Mouse (Mus musculus) bone marrow, adult 2 months (tissue): ENCODE measurements around the gene Olfr1474.

Experiments used
- CTCF ChIP-seq: fragments of 200-500 bp; IDR thresholded peaks from 2 replicates; pipeline ENCODE4 v1.5.1; 2011; ENCODE audit warnings: low read length, control low read depth; ENCODE audit not compliant: control insufficient read depth, insufficient read depth
- POLR2A ChIP-seq: fragments of 200-500 bp; IDR thresholded peaks from 2 replicates; pipeline ENCODE4 v1.6.1; 2011; ENCODE audit warnings: low read depth, mild to moderate bottlenecking, control low read depth, low read length, borderline replicate concordance; ENCODE audit not compliant: control insufficient read depth

DNA sequence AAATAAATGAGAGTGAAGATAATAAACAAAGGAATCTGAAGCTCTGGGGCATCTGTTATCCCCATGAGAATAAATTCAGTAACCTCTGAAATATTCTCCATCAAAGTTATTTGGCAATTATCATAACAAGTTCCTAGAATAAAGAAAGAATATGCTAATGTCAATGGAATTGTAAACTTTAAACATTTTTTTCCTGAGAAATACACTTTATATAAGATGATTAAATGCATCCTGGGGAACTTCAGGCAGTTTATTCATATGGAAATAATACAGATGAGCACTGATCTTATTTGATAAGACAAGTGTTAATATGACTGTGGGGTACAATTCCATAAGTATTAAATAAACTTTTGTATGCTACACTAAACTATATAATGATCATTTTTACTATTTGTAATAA lies 10.7 kb downstream of the Olfr1474 start, which contains the start of gene Olfr1475:
- no peak for TF ChIP-seq POLR2A
- no peak for TF ChIP-seq CTCF
